Mouse (Mus musculus): ENCODE data around the gene Pcyt2. TPM values are rescaled to one million over a fixed set of nuclear protein-coding genes. Genes with fewer than 3 reads are reported as not detected.
"Not testable (repeated sequence)": the region's sequence is repeated elsewhere in the genome, so short reads cannot be mapped to it uniquely, and the experiment has no call there.

Pcyt2 gene
- polyA plus RNA-seq, 1 experiment from 2014 or later = 80.3 TPM

- WGBS = 3% methylated on average over 91 of the region's 99 CpGs
- H3K4me1 ChIP-seq (replicated peaks) = peaks cover 31% of the 10 kb centered on the region
Observed at GRCm38 (mm10) chr11:120597240-120598235, 20.2 kb downstream of the Pcyt2 start.

GRCm38 (mm10) chr11:120588531-120588930 is 29.2 kb downstream of the Pcyt2 start:
- H3K9ac ChIP-seq = no peak overlapping the region
- no peak overlapping the region for H3K4me3 ChIP-seq
- no peak overlapping the region for H3K27ac ChIP-seq
- 79% methylated on average over 6 of the region's 6 CpGs for WGBS
- H3K27me3 ChIP-seq = no peaks in the 10 kb centered on the region
- H3K4me2 ChIP-seq = no peak overlapping the region
- H3K9me3 ChIP-seq (replicated peaks) = no peaks in the 10 kb centered on the region
- ATAC-seq (replicated peaks; ENCODE audit: insufficient number of reproducible peaks, insufficient read depth, low FRiP score, low read depth) = no peak
- no peaks in the 10 kb centered on the region for H3K4me1 ChIP-seq (replicated peaks)
- H3K36me3 ChIP-seq = peaks cover 82% of the 10 kb centered on the region

More at GRCm38 (mm10) chr11:120597240-120598235, 20.2 kb downstream of the Pcyt2 start:
- Histone ChIP-seq H3K4me3 (peak overlapping the region; percentile 98), H3K36me3 (peaks cover 58% of the 10 kb centered on the region), H3K27ac (peak overlapping the region; percentile 93), H3K9me3 (replicated peaks) (no peaks in the 10 kb centered on the region), H3K4me2 (peak overlapping the region; percentile 92), H3K9ac (peak overlapping the region; percentile 99), H3K27me3 (no peaks in the 10 kb centered on the region)
- peak; percentile 50 for ATAC-seq (replicated peaks; ENCODE audit: insufficient number of reproducible peaks, insufficient read depth, low FRiP score, low read depth)

GRCm38 (mm10) chr11:120583937-120584336 is 33.8 kb downstream of the Pcyt2 start:
- WGBS = 96% methylated on average over 1 of the region's 1 CpGs
- Histone ChIP-seq H3K9me3 (replicated peaks) (no peaks in the 10 kb centered on the region), H3K4me1 (replicated peaks) (peaks cover 23% of the 10 kb centered on the region), H3K9ac (no peak overlapping the region), H3K4me2 (no peak overlapping the region), H3K4me3 (no peak overlapping the region), H3K36me3 (peaks cover 48% of the 10 kb centered on the region), H3K27me3 (no peaks in the 10 kb centered on the region), H3K27ac (no peak overlapping the region)
- no peak for ATAC-seq (replicated peaks; ENCODE audit: insufficient number of reproducible peaks, insufficient read depth, low FRiP score, low read depth)

GRCm38 (mm10) chr11:120582982-120583293 is 34.8 kb downstream of the Pcyt2 start:
- H3K27me3 ChIP-seq = not testable (repeated sequence)

GRCm38 (mm10) chr11:120582268-120582981 is 35.3 kb downstream of the Pcyt2 start:
- peak overlapping the region; percentile 89 for H3K9ac ChIP-seq
- ATAC-seq (replicated peaks; ENCODE audit: insufficient number of reproducible peaks, insufficient read depth, low FRiP score, low read depth) = no peak
- 73% methylated on average over 8 of the region's 8 CpGs for WGBS
- H3K27ac ChIP-seq = peak overlapping the region; percentile 91
- peaks cover 26% of the 10 kb centered on the region for H3K4me1 ChIP-seq (replicated peaks)
- no peaks in the 10 kb centered on the region for H3K27me3 ChIP-seq
- H3K4me3 ChIP-seq = peak overlapping the region; percentile 71
- H3K36me3 ChIP-seq = peaks cover 50% of the 10 kb centered on the region
- no peaks in the 10 kb centered on the region for H3K9me3 ChIP-seq (replicated peaks)
- H3K4me2 ChIP-seq = peak overlapping the region; percentile 93

More at GRCm38 (mm10) chr11:120582982-120583293, 34.8 kb downstream of the Pcyt2 start:
- 90% methylated on average over 2 of the region's 2 CpGs for WGBS
- not testable (repeated sequence) for H3K4me3 ChIP-seq; H3K27ac ChIP-seq; H3K4me2 ChIP-seq; H3K9me3 ChIP-seq (replicated peaks); ATAC-seq (replicated peaks; ENCODE audit: insufficient number of reproducible peaks, insufficient read depth, low FRiP score, low read depth); H3K9ac ChIP-seq
- Histone ChIP-seq H3K4me1 (replicated peaks) (peaks cover 26% of the 10 kb centered on the region), H3K36me3 (peaks cover 50% of the 10 kb centered on the region)

GRCm38 (mm10) chr11:120581490-120582267 is 36.1 kb downstream of the Pcyt2 start, which contains the start of gene Arhgdia:
Gene Arhgdia, minus strand, starts transcription at chr11:120581624.
- Histone ChIP-seq H3K4me1 (replicated peaks) (peaks cover 26% of the 10 kb centered on the region), H3K9ac (peak within 1 kb of the TSS; percentile 89), H3K4me3 (peak within 1 kb of the TSS; percentile 71), H3K27ac (peak within 1 kb of the TSS; percentile 91), H3K9me3 (replicated peaks) (no peaks in the 10 kb centered on the region), H3K4me2 (peak within 1 kb of the TSS; percentile 93), H3K27me3 (no peaks in the 10 kb centered on the region), H3K36me3 (peaks cover 48% of the 10 kb centered on the region)
- 4% methylated on average over 69 of the region's 75 CpGs for WGBS
- peak; percentile 62 for ATAC-seq (replicated peaks; ENCODE audit: insufficient number of reproducible peaks, insufficient read depth, low FRiP score, low read depth)

- peak overlapping the region; percentile 93 for H3K4me2 ChIP-seq
- H3K4me3 ChIP-seq = peak overlapping the region; percentile 71
- ATAC-seq (replicated peaks; ENCODE audit: insufficient number of reproducible peaks, insufficient read depth, low FRiP score, low read depth) = peak; percentile 66
- peaks cover 26% of the 10 kb centered on the region for H3K4me1 ChIP-seq (replicated peaks)
- H3K27ac ChIP-seq = peak overlapping the region; percentile 91
- no peaks in the 10 kb centered on the region for H3K9me3 ChIP-seq (replicated peaks)
- H3K27me3 ChIP-seq = no peaks in the 10 kb centered on the region
- peaks cover 41% of the 10 kb centered on the region for H3K36me3 ChIP-seq
- H3K9ac ChIP-seq = peak overlapping the region; percentile 89
- under 1% methylated on average over 43 of the region's 44 CpGs for WGBS
Observed at GRCm38 (mm10) chr11:120580871-120581331, 36.8 kb downstream of the Pcyt2 start.

- Histone ChIP-seq H3K4me2 (peak overlapping the region; percentile 93), H3K9me3 (replicated peaks) (no peaks in the 10 kb centered on the region), H3K4me3 (peak overlapping the region; percentile 71), H3K36me3 (peaks cover 34% of the 10 kb centered on the region), H3K27me3 (no peaks in the 10 kb centered on the region), H3K27ac (peak overlapping the region; percentile 91), H3K9ac (peak overlapping the region; percentile 89), H3K4me1 (replicated peaks) (peaks cover 26% of the 10 kb centered on the region)
- 52% methylated on average over 7 of the region's 7 CpGs for WGBS
- no peak for ATAC-seq (replicated peaks; ENCODE audit: insufficient number of reproducible peaks, insufficient read depth, low FRiP score, low read depth)
Observed at GRCm38 (mm10) chr11:120580190-120580589, 37.5 kb downstream of the Pcyt2 start.

GRCm38 (mm10) chr11:120579316-120580107 is 38.2 kb downstream of the Pcyt2 start:
- Histone ChIP-seq H3K27ac (peak overlapping the region; percentile 91; the same call in 1 of the 2 replicates), H3K36me3 (peaks cover 30% of the 10 kb centered on the region), H3K27me3 (no peaks in the 10 kb centered on the region), H3K9ac (peak overlapping the region; percentile 89; the same call in 1 of the 2 replicates), H3K9me3 (replicated peaks) (no peaks in the 10 kb centered on the region), H3K4me2 (peak overlapping the region; percentile 93), H3K4me3 (peak overlapping the region; percentile 71), H3K4me1 (replicated peaks) (peaks cover 29% of the 10 kb centered on the region)
- no peak for ATAC-seq (replicated peaks; ENCODE audit: insufficient number of reproducible peaks, insufficient read depth, low FRiP score, low read depth)
- 42% methylated on average over 15 of the region's 15 CpGs for WGBS

- H3K4me3 ChIP-seq = no peak overlapping the region
- no peaks in the 10 kb centered on the region for H3K27me3 ChIP-seq
- no peak overlapping the region for H3K27ac ChIP-seq
- peaks cover 27% of the 10 kb centered on the region for H3K36me3 ChIP-seq
- 61% methylated on average over 11 of the region's 11 CpGs for WGBS
- H3K4me1 ChIP-seq (replicated peaks) = peaks cover 34% of the 10 kb centered on the region
- H3K4me2 ChIP-seq = 0 out of 2 replicates have a peak overlapping the region, but pooled peaks have one; percentile 93
- no peak for ATAC-seq (replicated peaks; ENCODE audit: insufficient number of reproducible peaks, insufficient read depth, low FRiP score, low read depth)
- H3K9ac ChIP-seq = no peak overlapping the region
- H3K9me3 ChIP-seq (replicated peaks) = no peaks in the 10 kb centered on the region
Observed at GRCm38 (mm10) chr11:120578694-120579243, 39.0 kb downstream of the Pcyt2 start.
